Mouse (Mus musculus): ENCODE measurements around the gene Ano6.
A peak's percentile ranks its signal among the peaks of the same experiment; 100 is the strongest.

Gene Ano6

GRCm38 (mm10) chr15:95944299-95944698 is 153.7 kb downstream of the Ano6 start:
- DNase-seq: no peak

GRCm38 (mm10) chr15:95945951-95946708 is 155.5 kb downstream of the Ano6 start:
- no peak for DNase-seq

DNA sequence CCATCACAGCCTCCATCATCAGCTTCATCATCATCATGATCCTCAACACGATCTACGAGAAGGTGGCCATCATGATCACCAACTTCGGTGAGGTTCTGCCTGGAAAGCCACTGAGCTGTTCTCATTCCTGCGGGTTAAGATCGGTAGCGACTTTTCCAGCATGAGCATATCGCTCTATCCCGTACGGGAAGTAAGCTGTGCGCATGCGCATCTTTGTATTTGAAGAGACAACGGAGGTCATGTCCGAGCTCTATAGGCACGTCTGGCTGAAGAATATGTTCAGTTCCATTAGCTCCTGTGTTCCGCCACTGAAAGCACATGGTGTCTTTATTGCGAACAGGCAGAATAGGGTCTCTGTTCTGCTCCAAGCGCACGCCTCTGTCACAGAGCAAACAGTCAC is 157.8 kb downstream of the Ano6 start:
- DNase-seq: no peak

- DNase-seq: no peak
These were observed 158.7 kb downstream of the Ano6 start for GRCm38 (mm10) chr15:95949336-95949735.

DNA sequence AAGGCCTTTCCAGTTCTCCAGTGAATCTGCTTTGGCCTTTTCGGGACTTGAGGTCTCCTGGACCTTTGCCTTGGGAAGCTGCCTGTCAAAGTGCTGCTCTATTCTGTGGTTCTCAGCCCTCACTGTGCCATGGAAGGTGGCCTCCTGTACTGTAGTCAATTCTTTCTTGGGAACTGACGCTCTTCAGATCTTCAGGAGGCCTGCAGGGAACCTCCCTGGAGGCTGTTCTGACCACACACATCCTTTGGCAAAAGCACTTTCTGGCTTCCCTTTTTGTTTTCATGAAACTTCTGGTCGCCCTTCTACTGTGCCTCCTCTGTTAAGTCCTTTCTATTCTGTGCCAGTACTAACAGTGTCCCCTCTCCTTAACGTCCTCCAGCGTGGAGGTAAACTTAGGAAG is 160.9 kb downstream of the Ano6 start:
- DNase-seq: no peak

- DNase-seq: no peak
These were observed 166.0 kb downstream of the Ano6 start for GRCm38 (mm10) chr15:95956692-95957091.

DNA sequence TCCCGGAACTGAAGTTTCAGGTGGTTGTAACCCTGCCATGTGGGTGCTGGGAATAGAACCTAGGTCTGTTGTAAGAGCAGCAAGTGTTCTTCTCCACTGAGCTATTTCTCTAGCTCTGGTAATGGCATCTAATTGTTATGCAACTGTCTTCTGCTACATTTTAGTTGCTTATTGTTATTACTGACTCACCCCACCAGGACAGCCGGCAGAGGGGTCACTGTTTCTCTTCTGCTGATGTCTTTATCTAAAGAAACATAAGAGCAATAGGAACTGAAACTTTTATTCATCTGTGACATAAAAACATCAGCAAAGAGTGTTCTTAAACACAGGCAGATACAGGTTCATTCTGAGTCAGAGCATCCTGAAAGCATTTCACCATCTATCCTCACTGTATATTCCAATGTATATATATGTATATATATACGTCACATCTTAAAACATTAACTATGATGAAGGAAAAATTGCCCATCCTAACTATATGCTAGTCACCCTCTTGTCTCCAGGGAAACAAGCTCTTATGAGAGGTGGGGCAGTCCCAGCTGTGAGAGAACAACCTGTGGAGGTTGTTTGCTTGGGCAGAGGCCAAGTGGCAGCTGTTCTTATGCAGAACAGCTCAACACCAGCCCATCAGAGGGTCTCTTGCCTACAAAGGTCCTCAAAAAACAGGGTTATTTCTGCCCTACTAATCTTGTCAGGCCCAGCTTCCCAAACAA is 171.9 kb downstream of the Ano6 start:
- no peak for DNase-seq

GRCm38 (mm10) chr15:95963124-95963482 is 172.5 kb downstream of the Ano6 start:
- DNase-seq: peak; percentile 93

GRCm38 (mm10) chr15:95963533-95964250 is 173.0 kb downstream of the Ano6 start:
- peak; percentile 91 for DNase-seq

DNA sequence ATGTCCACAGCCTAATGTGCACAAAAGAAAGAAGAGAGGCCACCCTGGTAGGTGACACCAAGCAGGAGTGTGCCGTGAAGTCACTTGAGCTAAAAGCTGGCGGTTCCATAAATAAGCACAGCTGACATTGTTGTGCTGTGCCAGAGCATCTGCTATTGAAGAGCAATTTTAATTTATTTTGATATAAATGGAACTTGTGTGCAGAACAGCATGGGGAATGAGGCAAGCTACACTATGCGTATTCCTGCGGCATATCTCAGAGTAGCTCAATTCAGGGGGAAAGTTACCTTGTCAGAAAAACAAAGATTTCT is 173.6 kb downstream of the Ano6 start:
- DNase-seq: peak; percentile 62

DNA sequence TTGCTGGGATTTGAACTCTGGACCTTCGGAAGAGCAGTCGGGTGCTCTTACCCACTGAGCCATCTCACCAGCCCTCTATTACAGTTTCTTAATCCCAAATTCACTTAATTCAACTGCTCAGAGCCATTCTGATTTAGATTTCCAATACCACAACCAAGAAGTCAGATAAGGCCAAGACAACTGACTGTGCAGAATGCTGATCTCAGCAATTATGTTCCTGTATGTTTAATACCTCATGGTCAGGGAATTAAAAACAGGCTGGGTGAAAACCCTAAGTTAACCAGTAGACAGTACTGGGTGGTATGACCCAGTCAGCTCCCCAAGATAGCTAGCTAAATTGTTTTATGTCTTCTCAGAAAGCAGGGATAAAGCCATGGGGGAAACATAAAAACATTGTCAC is 176.3 kb downstream of the Ano6 start:
- no peak for DNase-seq

DNA sequence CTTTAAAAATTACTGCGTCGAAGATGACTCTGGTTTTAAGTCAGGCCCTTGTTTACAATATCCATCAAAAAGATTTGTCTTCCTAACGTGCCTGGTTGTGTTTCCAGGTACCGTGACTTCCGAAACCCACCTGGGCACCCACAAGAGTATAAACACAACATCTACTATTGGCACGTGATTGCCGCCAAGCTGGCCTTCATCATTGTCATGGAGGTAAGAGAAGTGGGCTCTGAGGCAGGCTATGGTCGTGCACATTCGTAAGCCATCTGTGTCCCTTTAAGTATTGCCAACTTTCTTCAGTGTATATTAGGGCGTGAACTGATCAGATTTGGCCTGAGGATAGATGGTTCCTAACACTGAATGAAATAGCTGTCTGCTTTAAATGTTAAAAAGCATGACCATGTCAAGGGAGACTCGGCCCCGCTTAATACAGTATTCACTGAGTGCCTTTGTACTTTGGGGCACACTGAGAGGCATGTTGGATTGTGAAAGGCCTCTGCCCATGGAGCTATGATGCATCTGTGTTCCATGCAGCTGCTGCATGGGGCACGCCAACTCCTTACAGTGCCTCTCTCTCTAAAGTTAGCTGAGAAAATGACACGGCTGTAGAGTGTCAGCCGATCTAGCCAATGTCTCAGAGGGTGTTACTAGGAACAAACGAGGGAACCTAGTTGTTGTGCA is 177.0 kb downstream of the Ano6 start:
- peak; percentile 74 for DNase-seq

DNA sequence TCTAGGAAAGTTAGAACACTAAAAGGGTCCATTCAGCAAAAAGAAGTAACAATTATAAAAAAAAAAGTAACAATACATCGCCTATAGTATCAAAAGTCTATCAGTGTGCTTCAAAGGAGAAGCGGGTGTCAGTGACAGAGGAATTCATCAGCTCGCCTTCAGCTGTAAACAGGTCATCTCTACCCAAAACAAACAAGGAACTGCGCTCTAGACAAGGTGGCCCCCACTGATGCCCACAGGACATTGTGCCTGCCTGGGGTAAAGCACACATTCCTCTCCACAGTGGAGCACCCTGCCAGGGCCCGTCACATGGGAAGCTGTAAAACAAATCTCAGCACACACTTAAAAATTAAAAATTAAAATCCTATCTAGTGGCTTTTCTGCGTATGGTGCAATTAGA is 179.0 kb downstream of the Ano6 start:
- DNase-seq: peak; percentile 71

DNA sequence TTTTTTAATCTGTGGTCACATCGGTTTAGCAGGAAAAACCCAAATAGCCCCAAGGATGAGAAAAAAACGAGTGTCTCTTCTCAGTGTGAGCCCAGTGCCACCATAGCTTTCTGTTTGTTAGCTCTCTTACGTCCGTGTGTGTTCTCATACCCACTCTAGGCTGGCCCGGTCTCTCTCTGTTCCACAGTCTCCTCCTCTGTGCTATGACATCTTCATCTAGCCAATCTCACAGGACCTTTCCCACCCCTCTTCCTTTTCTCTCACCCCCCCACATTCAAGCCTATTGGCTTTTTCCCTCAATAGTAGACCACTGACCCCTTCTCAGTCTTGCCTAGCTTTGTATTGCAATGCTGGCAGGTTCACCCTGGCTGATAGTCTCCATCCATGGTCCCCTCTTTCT is 179.5 kb downstream of the Ano6 start:
- DNase-seq: peak; percentile 53

DNA sequence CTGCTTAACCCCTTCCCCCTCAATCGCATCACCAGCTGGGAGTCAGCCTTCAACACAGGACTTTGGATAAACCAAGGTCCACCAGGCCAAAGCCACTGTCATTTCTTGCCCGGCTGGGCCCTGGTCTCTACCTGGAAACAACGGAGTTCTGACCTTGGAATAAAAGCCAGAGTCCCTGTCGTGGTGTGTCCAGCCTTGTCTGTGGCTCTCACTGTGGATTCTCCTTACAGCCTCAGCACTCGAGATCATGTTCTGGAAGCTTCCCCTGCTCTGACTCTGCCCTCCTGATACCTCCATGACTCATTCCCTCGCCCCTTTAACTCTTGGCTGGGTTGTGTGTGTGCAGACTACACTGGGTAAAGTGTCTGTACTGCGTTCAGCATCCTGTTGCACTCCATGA is 180.0 kb downstream of the Ano6 start:
- DNase-seq: peak; percentile 79

- peak; percentile 56 for DNase-seq
These were observed 180.7 kb downstream of the Ano6 start for GRCm38 (mm10) chr15:95971302-95971701.

DNA sequence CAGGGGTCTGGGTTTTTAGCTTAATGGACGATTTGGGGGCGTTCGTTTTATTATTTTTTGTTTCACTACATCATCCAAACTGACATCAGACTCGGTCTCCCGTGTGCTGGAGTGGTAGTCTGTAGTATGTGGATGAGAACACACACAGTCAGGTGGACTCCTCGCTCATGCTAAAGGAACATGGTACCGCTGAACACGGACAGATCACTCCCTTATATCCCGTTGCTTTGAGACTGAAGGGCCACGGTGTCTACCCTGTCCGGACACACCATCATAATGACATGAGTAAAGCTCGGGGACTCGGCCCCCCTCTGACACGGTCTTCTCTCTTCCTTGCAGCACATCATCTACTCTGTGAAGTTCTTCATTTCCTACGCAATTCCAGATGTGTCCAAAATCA is 181.5 kb downstream of the Ano6 start:
- DNase-seq: peak; percentile 56

GRCm38 (mm10) chr15:95972621-95973020 is 182.0 kb downstream of the Ano6 start:
- peak; percentile 71 for DNase-seq

GRCm38 (mm10) chr15:95974021-95974597 is 183.5 kb downstream of the Ano6 start:
- DNase-seq: peak; percentile 74

- DNase-seq: peak; percentile 40
These were observed 185.7 kb downstream of the Ano6 start for GRCm38 (mm10) chr15:95976156-95976876.

DNA sequence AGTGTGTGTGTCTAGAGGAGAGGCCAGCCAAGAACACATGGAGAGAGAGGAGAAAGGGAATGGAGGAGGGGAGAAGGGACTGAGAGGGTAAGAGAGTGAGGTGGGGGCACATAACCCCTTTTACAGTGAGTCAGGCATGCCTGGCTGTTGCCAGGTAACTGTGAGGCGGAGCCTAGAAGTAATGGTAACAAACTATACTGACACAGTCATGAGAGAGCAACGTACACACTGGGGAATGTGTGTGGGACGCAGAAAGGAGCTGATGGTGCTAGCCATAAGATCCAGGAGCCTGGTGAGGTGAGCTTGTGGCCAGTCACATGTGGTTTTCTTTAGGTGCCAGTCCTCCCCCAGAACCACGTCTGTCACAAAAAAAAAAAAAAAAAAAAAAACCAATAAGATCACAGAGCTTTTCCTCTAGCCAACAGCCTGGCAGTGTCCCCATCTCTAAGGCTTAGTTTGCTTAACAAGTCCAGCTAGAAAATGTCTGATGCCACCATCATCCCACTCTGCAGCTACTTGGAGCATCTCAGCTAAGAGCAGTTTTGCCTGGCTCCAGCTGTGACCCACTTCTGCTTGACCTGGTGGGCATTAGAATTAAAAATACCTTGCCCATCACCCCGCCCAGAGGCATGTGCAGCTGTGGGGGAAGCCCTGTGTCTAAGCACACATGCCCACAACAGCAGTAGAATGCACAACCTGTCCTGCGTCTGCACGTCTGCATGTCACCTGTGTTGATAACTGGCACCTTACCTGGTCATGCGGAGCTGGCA is 186.7 kb downstream of the Ano6 start:
- peak; percentile 90 for DNase-seq

DNA sequence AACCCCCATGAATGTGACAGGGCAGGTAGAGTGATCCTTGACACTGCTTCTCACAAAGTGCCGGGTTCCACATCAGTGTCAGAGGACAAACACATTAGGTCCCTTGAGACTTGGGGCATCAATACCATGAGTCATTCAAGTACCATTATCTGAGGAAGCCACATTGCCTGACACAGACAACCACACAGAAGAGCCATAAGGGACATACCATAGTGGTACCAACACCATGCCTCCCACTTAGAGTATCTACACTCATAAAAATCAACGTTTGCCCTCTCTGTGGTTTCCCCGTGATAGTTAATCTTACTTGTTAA is 187.3 kb downstream of the Ano6 start:
- peak; percentile 11 for DNase-seq
